Mouse (Mus musculus) CH12.LX (cell line): Measurements from ENCODE around the gene P4hb. TPM values are rescaled to one million over a fixed set of nuclear protein-coding genes. Genes with fewer than 3 reads are reported as not detected.
A peak's percentile ranks its signal among the peaks of the same experiment; 100 is the strongest.

Experiments used
- DNase-seq: peaks from one replicate; pipeline ENCODE4 v3.0.0-alpha.2; 2013; ENCODE audit errors: extremely low read depth
- H3K27ac ChIP-seq: 2 replicates; pipeline ENCODE4 v1.5.1; 2012; ENCODE audit warnings: low read depth, mild to moderate bottlenecking, control low read depth, moderate library complexity; ENCODE audit not compliant: insufficient read depth
- H3K27me3 ChIP-seq: replicated peaks from 2 replicates; pipeline ENCODE3; 2012; ENCODE audit warnings: inconsistent platforms
- H3K36me3 ChIP-seq, 2 experiments: replicated peaks in 1 of 2; 2 replicates each; pipeline versions ENCODE3 to v1.6.1; 2012; ENCODE audit warnings: inconsistent platforms in 1 of 2, low read length in 1 of 2, mild to moderate bottlenecking in 1 of 2, mixed read lengths in 1 of 2, moderate library complexity in 1 of 2; ENCODE audit not compliant: control insufficient read depth in 1 of 2, insufficient read depth in 1 of 2
- H3K4me1 ChIP-seq, 2 experiments: 2 replicates each; pipeline ENCODE4 v1.6.1; 2012; ENCODE audit warnings: inconsistent platforms in 1 of 2, moderate library complexity in 1 of 2; ENCODE audit not compliant: insufficient read depth in 2 of 2, control insufficient read depth in 1 of 2
- H3K4me2 ChIP-seq: 2 replicates; pipeline ENCODE4 v1.6.1; 2012; ENCODE audit warnings: low read depth, mild to moderate bottlenecking, control low read depth; ENCODE audit not compliant: poor library complexity, insufficient read depth, severe bottlenecking
- H3K4me3 ChIP-seq, 3 experiments: fragments of 150-350 bp in 1 of 3; sonication (generic) in 1 of 3; replicated peaks in 1 of 3; 2 replicates each; pipeline versions ENCODE3 to v1.5.1; 2011 to 2012; ENCODE audit warnings: low read depth in 2 of 3, low read length in 2 of 3, mild to moderate bottlenecking in 2 of 3, moderate library complexity in 2 of 3, control low read depth in 1 of 3, improper control_type of control experiment in 1 of 3, inconsistent platforms in 1 of 3, mixed read lengths in 1 of 3; ENCODE audit not compliant: poor library complexity in 1 of 3
- H3K79me2 ChIP-seq: replicated peaks from 2 replicates; pipeline ENCODE4 v1.6.1; 2012; ENCODE audit warnings: mild to moderate bottlenecking, moderate library complexity; ENCODE audit not compliant: control insufficient read depth, poor library complexity, insufficient read depth, severe bottlenecking; ENCODE audit errors: extremely low read depth
- H3K9ac ChIP-seq: 2 replicates; pipeline ENCODE4 v1.6.1; 2012; ENCODE audit warnings: low read depth, mild to moderate bottlenecking, control low read depth, moderate library complexity; ENCODE audit not compliant: insufficient read depth
- H3K9me3 ChIP-seq: replicated peaks from 2 replicates; pipeline ENCODE3; 2012; ENCODE audit warnings: low read length, inconsistent platforms, mixed read lengths
- BHLHE40 ChIP-seq: IDR thresholded peaks from 2 replicates; pipeline ENCODE4 v1.6.1; 2011; ENCODE audit warnings: mild to moderate bottlenecking, low read depth, low read length, improper control_type of control experiment
- CHD2 ChIP-seq: IDR thresholded peaks from 2 replicates; pipeline ENCODE4 v1.6.1; 2011; ENCODE audit warnings: low read length, improper control_type of control experiment
- CTCF ChIP-seq, 2 experiments: IDR thresholded peaks in 1 of 2; conservative IDR thresholded peaks in 1 of 2; 2 replicates each; pipeline ENCODE4 v1.5.1; 2011 to 2012; ENCODE audit warnings: low read depth in 2 of 2, low read length in 2 of 2, improper control_type of control experiment in 1 of 2, inconsistent platforms in 1 of 2, mild to moderate bottlenecking in 1 of 2, moderate library complexity in 1 of 2
- ELF1 ChIP-seq: IDR thresholded peaks from 2 replicates; pipeline ENCODE4 v1.6.1; 2014; ENCODE audit warnings: low read depth, mild to moderate bottlenecking, inconsistent platforms, low read length, improper control_type of control experiment
- EP300 ChIP-seq: IDR thresholded peaks from 2 replicates; pipeline ENCODE4 v1.6.1; 2011; ENCODE audit warnings: low read length, improper control_type of control experiment
- ETS1 ChIP-seq: conservative IDR thresholded peaks from 2 replicates; pipeline ENCODE4 v1.6.1; 2012; ENCODE audit warnings: low read depth, mild to moderate bottlenecking, inconsistent platforms, low read length, improper control_type of control experiment, moderate library complexity
- GABPA ChIP-seq: IDR thresholded peaks from 2 replicates; pipeline ENCODE4 v1.6.1; 2012; ENCODE audit warnings: low read depth, low read length, improper control_type of control experiment, inconsistent platforms; ENCODE audit not compliant: insufficient replicate concordance
- HCFC1 ChIP-seq: IDR thresholded peaks from 2 replicates; pipeline ENCODE4 v1.6.1; 2012; ENCODE audit warnings: low read depth, mild to moderate bottlenecking, inconsistent platforms, low read length, improper control_type of control experiment
- JUND ChIP-seq: conservative IDR thresholded peaks from 2 replicates; pipeline ENCODE4 v1.6.1; 2011; ENCODE audit warnings: low read depth, low read length, improper control_type of control experiment
- KAT2A ChIP-seq: IDR thresholded peaks from 2 replicates; pipeline ENCODE4 v1.6.1; 2012; ENCODE audit warnings: low read length, improper control_type of control experiment, inconsistent platforms; ENCODE audit not compliant: insufficient replicate concordance
- MAX ChIP-seq: IDR thresholded peaks from 2 replicates; pipeline ENCODE4 v1.6.1; 2011; ENCODE audit warnings: low read length, improper control_type of control experiment
- MAZ ChIP-seq: IDR thresholded peaks from 2 replicates; pipeline ENCODE4 v1.6.1; 2012; ENCODE audit warnings: low read depth, mild to moderate bottlenecking, inconsistent platforms, low read length, improper control_type of control experiment, moderate library complexity
- MYC ChIP-seq: IDR thresholded peaks from 2 replicates; pipeline ENCODE4 v1.6.1; 2011; ENCODE audit warnings: low read depth, mild to moderate bottlenecking, improper control_type of control experiment, low read length
- NRF1 ChIP-seq: IDR thresholded peaks from 2 replicates; pipeline ENCODE4 v1.6.1; 2014; ENCODE audit warnings: low read depth, mild to moderate bottlenecking, inconsistent platforms, low read length, improper control_type of control experiment, moderate library complexity
- PAX5 ChIP-seq: IDR thresholded peaks from 2 replicates; pipeline ENCODE4 v1.6.1; 2012; ENCODE audit warnings: low read length, inconsistent platforms, mixed read lengths
- POLR2A ChIP-seq: IDR thresholded peaks from 2 replicates; pipeline ENCODE4 v1.6.1; 2011; ENCODE audit warnings: low read depth, mild to moderate bottlenecking, improper control_type of control experiment, low read length
- POLR2AphosphoS2 ChIP-seq: IDR thresholded peaks from 2 replicates; pipeline ENCODE4 v1.6.1; 2011; ENCODE audit warnings: low read depth, low read length, improper control_type of control experiment
- SIN3A ChIP-seq: IDR thresholded peaks from 2 replicates; pipeline ENCODE4 v1.6.1; 2012; ENCODE audit warnings: low read length, improper control_type of control experiment, inconsistent platforms
- TBP ChIP-seq: conservative IDR thresholded peaks from 2 replicates; pipeline ENCODE4 v1.6.1; 2011; ENCODE audit warnings: low read depth, low read length, improper control_type of control experiment
- TCF12 ChIP-seq: IDR thresholded peaks from 2 replicates; pipeline ENCODE4 v1.6.1; 2014; ENCODE audit warnings: low read depth, mild to moderate bottlenecking, inconsistent platforms, low read length, improper control_type of control experiment
- USF1 ChIP-seq: IDR thresholded peaks from 2 replicates; pipeline ENCODE4 v1.6.1; 2014; ENCODE audit warnings: low read depth, mild to moderate bottlenecking, inconsistent platforms, low read length, improper control_type of control experiment
- ZMIZ1 ChIP-seq: IDR thresholded peaks from 2 replicates; pipeline ENCODE4 v1.6.1; 2012; ENCODE audit warnings: low read depth, mild to moderate bottlenecking, inconsistent platforms, low read length, improper control_type of control experiment
- ZNF384 ChIP-seq: IDR thresholded peaks from 2 replicates; pipeline ENCODE4 v1.6.1; 2012; ENCODE audit warnings: low read depth, low read length, improper control_type of control experiment, inconsistent platforms
- dilution Hi-C: fragments of 300-500 bp; cut with MboI; formaldehyde crosslinking; loops from 2 replicates; pipeline ENCODE4 v1.14.3; 2020; ENCODE audit warnings: low sequenced_read_pairs; ENCODE audit not compliant: extremely low pct_unique_long_range_greater_than_20kb, extremely low pct_ligation_motif_present
- in situ Hi-C: fragments of 300-500 bp; cut with MboI; formaldehyde crosslinking; loops from 3 replicates; pipeline ENCODE4 v1.14.3; 2019; ENCODE audit warnings: low sequenced_read_pairs, low pct_ligation_motif_present, low pct_unique_long_range_greater_than_20kb, mixed read lengths
- polyA plus RNA-seq: library from polyadenylated mRNA; unstranded; fragments of >175 nt; gene quantifications from 2 replicates; pipeline ENCODE4 v1.2.1, GENCODE M21; 2012; ENCODE audit warnings: low read depth; ENCODE audit not compliant: insufficient read length
- total RNA-seq, 2 experiments: library from RNA; depleted of rRNA; stranded (reverse); fragments of 300-350 nt in 1 of 2; fragments of >200 nt in 1 of 2; gene quantifications; 2 replicates each; pipeline ENCODE4 v1.2.3; 2012 to 2014

The P4hb gene
- total and polyA plus RNA-seq, 3 experiments, result 486 to 644 (median 531) TPM

- peaks cover 0 to 14% of the 10 kb centered on the region in 2 experiments; a peak in 2 of 4 replicates for H3K4me1 ChIP-seq
- no peak for TF ChIP-seq MAZ
- no peak for TF ChIP-seq JUND
- no peak for TF ChIP-seq MAX
- no peak for TF ChIP-seq CTCF (conservative IDR thresholded peaks at IDR 0.05 in 1 of 2, IDR thresholded peaks at IDR 0.05 in 1 of 2; ENCODE audit: low read depth in 2 of 2, low read length in 2 of 2)
- no peak for TF ChIP-seq SIN3A
- no peak for TF ChIP-seq USF1
- TF ChIP-seq TCF12, result no peak
- TF ChIP-seq ZMIZ1, result no peak
- no peak for TF ChIP-seq ELF1
- no peak for TF ChIP-seq GABPA
- no peak for TF ChIP-seq POLR2AphosphoS2
- TF ChIP-seq MYC, result no peak
- TF ChIP-seq EP300, result no peak
- no peak for TF ChIP-seq KAT2A
- TF ChIP-seq, all 38 proteins: peak for 0
- peaks cover 18% of the 10 kb centered on the region for H3K27me3 ChIP-seq
- dilution Hi-C loops (no loop called here), in situ Hi-C loops (no loop called here)
- no peak overlapping the region for H3K9ac ChIP-seq
- H3K4me2 ChIP-seq, result no peak overlapping the region
- H3K36me3 ChIP-seq, result no peaks in the 10 kb centered on the region
- no peaks in the 10 kb centered on the region for H3K79me2 ChIP-seq
- H3K9me3 ChIP-seq, result peaks cover 13% of the 10 kb centered on the region
- no peak overlapping the region for H3K4me3 ChIP-seq
- H3K27ac ChIP-seq, result no peak overlapping the region
- no peak for DNase-seq
Measured at GRCm38 (mm10) chr11:120527690-120528354, 45.2 kb downstream of the P4hb start.

- no peaks in the 10 kb centered on the region for H3K79me2 ChIP-seq
- peaks cover 2% of the 10 kb centered on the region for H3K27me3 ChIP-seq
- TF ChIP-seq TBP (no peak), NRF1 (no peak), EP300 (no peak), ETS1 (no peak), GABPA (no peak), MAX (no peak), POLR2A (peak; percentile 43; the same call in 1 of the 2 replicates), ELF1 (peak; percentile 69), ZMIZ1 (no peak), BHLHE40 (no peak), PAX5 (no peak), HCFC1 (peak; percentile 51; the same call in 1 of the 2 replicates), CHD2 (no peak), ZNF384 (no peak)
- no peak overlapping the region for H3K4me3 ChIP-seq
- peaks cover 14% of the 10 kb centered on the region for H3K9me3 ChIP-seq
- dilution Hi-C loops, result no loop called here
- no peak overlapping the region for H3K27ac ChIP-seq
- no peaks in the 10 kb centered on the region for H3K36me3 ChIP-seq
- H3K9ac ChIP-seq, result no peak overlapping the region
- H3K4me1 ChIP-seq, result peaks cover 0 to 14% of the 10 kb centered on the region in 2 experiments; a peak in 2 of 4 replicates
- no peak overlapping the region for H3K4me2 ChIP-seq
- in situ Hi-C loops, result no loop called here
- peak; percentile 87 for DNase-seq
Measured at GRCm38 (mm10) chr11:120525959-120526358, 47.1 kb downstream of the P4hb start.
